Mouse (Mus musculus): ENCODE measurements around the gene Rom1.

GRCm38 (mm10) chr19:8965075-8965474 lies 35.9 kb upstream of the Rom1 start:
- TF ChIP-seq CTCF (IDR thresholded peaks at IDR 0.05; ENCODE audit: borderline replicate concordance, control insufficient read depth, extremely low read depth, insufficient read depth, low read length, poor library complexity) (no peak), POLR2A (IDR thresholded peaks at IDR 0.05; ENCODE audit: control insufficient read depth, extremely low read depth, insufficient read depth, low read length, poor library complexity) (no peak)
